Mouse (Mus musculus) thymus, adult 2 months (tissue): Measurements from ENCODE around the gene Rpl29. TPM values are rescaled to one million over a fixed set of nuclear protein-coding genes. Genes with fewer than 3 reads are reported as not detected.

Experiments
- DNase-seq: peaks from one replicate; pipeline ENCODE4 v3.0.0; 2021
- H3K27ac ChIP-seq: fragments of 200-500 bp; 2 replicates; pipeline ENCODE4 v1.5.1; 2012; ENCODE audit warnings: low read length, control low read depth; ENCODE audit not compliant: control insufficient read depth, insufficient read depth
- H3K27me3 ChIP-seq: fragments of 200-500 bp; 2 replicates; pipeline ENCODE4 v1.6.1; 2012; ENCODE audit warnings: mild to moderate bottlenecking, low read length, moderate library complexity, mixed read lengths; ENCODE audit not compliant: control insufficient read depth, insufficient read depth
- H3K36me3 ChIP-seq: fragments of 200-500 bp; 2 replicates; pipeline ENCODE4 v1.6.1; 2012; ENCODE audit warnings: mild to moderate bottlenecking, low read length, moderate library complexity; ENCODE audit not compliant: control insufficient read depth, insufficient read depth
- H3K4me1 ChIP-seq: fragments of 200-500 bp; replicated peaks from 2 replicates; pipeline ENCODE4 v1.6.1; 2012; ENCODE audit warnings: low read length; ENCODE audit not compliant: control insufficient read depth, insufficient read depth
- H3K4me3 ChIP-seq: fragments of 200-500 bp; 2 replicates; pipeline ENCODE4 v1.5.1; 2012; ENCODE audit warnings: mild to moderate bottlenecking, low read length, control low read depth, moderate library complexity; ENCODE audit not compliant: control insufficient read depth, insufficient read depth
- CTCF ChIP-seq: fragments of 200-500 bp; IDR thresholded peaks from 2 replicates; pipeline ENCODE4 v1.5.1; 2012; ENCODE audit warnings: mild to moderate bottlenecking, control low read depth, low read length, moderate library complexity, borderline replicate concordance; ENCODE audit not compliant: control insufficient read depth, poor library complexity, insufficient read depth; ENCODE audit errors: extremely low read depth
- POLR2A ChIP-seq: fragments of 200-500 bp; IDR thresholded peaks from 2 replicates; pipeline ENCODE4 v1.6.1; 2012; ENCODE audit warnings: mild to moderate bottlenecking, low read length, control low read depth, moderate library complexity; ENCODE audit not compliant: control insufficient read depth, poor library complexity, insufficient read depth; ENCODE audit errors: extremely low read depth
- WGBS: fragments of 180-500 bp; shearing (Covaris S2); methylation state at CpG from one replicate; pipeline ENCODE4 v1.1.7; 2018; 5-methylcytosine and 5-hydroxymethylcytosine counted together
- polyA plus RNA-seq: library from polyadenylated mRNA; depleted of rRNA; stranded (reverse); fragments of >200 nt; gene quantifications from 2 replicates; pipeline ENCODE4 v1.2.3, GENCODE M21; 2012

Gene Rpl29
- polyA plus RNA-seq, 1 experiment, result 524 TPM

GRCm38 (mm10) chr9:106475046-106475445, 45.8 kb downstream of the Rpl29 start:
- peak; percentile 32 for DNase-seq
- no peaks in the 10 kb centered on the region for H3K36me3 ChIP-seq
- no peaks in the 10 kb centered on the region for H3K27me3 ChIP-seq
- WGBS, result 78% methylated on average over 7 of the region's 7 CpGs
- H3K4me1 ChIP-seq, result peaks cover 31% of the 10 kb centered on the region
- no peak overlapping the region for H3K27ac ChIP-seq
- no peak overlapping the region for H3K4me3 ChIP-seq
- TF ChIP-seq POLR2A, result no peak
- no peak for TF ChIP-seq CTCF

GRCm38 (mm10) chr9:106475663-106476001, 46.4 kb downstream of the Rpl29 start, which contains the start of gene Rrp9:
TSS of gene Rrp9 (plus strand) at chr9:106475963.
- H3K27me3 ChIP-seq, result no peaks in the 10 kb centered on the region
- 29% methylated on average over 10 of the region's 10 CpGs for WGBS
- peak within 1 kb of the TSS; percentile 46 for H3K4me3 ChIP-seq
- peak within 1 kb of the TSS; percentile 66 for H3K27ac ChIP-seq
- no peak for TF ChIP-seq POLR2A
- no peak for TF ChIP-seq CTCF
- peaks cover 31% of the 10 kb centered on the region for H3K4me1 ChIP-seq
- no peak for DNase-seq
- H3K36me3 ChIP-seq, result no peaks in the 10 kb centered on the region

GRCm38 (mm10) chr9:106476002-106476923, 47.0 kb downstream of the Rpl29 start:
- no peaks in the 10 kb centered on the region for H3K36me3 ChIP-seq
- WGBS, result 12% methylated on average over 16 of the region's 16 CpGs
- no peaks in the 10 kb centered on the region for H3K27me3 ChIP-seq
- DNase-seq, result peak; percentile 79
- TF ChIP-seq POLR2A (no peak), CTCF (no peak)
- H3K4me1 ChIP-seq, result peaks cover 31% of the 10 kb centered on the region
- peak overlapping the region; percentile 66 for H3K27ac ChIP-seq
- H3K4me3 ChIP-seq, result peak overlapping the region; percentile 46

- Histone ChIP-seq H3K4me1 (peaks cover 31% of the 10 kb centered on the region), H3K4me3 (peak within 1 kb of the TSS; percentile 53), H3K27ac (peak within 1 kb of the TSS; percentile 66), H3K36me3 (no peaks in the 10 kb centered on the region), H3K27me3 (no peaks in the 10 kb centered on the region)
- DNase-seq, result peak; percentile 97
- WGBS, result under 1% methylated on average over 41 of the region's 41 CpGs
- peak; percentile 97 for TF ChIP-seq CTCF
- peak; percentile 61 for TF ChIP-seq POLR2A
Measured at GRCm38 (mm10) chr9:106476924-106477484, 47.8 kb downstream of the Rpl29 start, which contains the start of gene Parp3. TSS of gene Parp3 (minus strand) at chr9:106476949.

GRCm38 (mm10) chr9:106477649-106478048, 48.4 kb downstream of the Rpl29 start:
- Histone ChIP-seq H3K36me3 (no peaks in the 10 kb centered on the region), H3K4me3 (peak overlapping the region; percentile 53), H3K27ac (no peak overlapping the region), H3K27me3 (no peaks in the 10 kb centered on the region), H3K4me1 (peaks cover 31% of the 10 kb centered on the region)
- TF ChIP-seq POLR2A (no peak), CTCF (no peak)
- DNase-seq, result no peak
- 2% methylated on average over 16 of the region's 16 CpGs for WGBS

- no peak for TF ChIP-seq POLR2A
- no peak for TF ChIP-seq CTCF
- peak overlapping the region; percentile 53; the same call in 1 of the 2 replicates for H3K4me3 ChIP-seq
- WGBS, result 80% methylated on average over 9 of the region's 9 CpGs
- H3K27me3 ChIP-seq, result no peaks in the 10 kb centered on the region
- no peak for DNase-seq
- H3K27ac ChIP-seq, result no peak overlapping the region
- H3K4me1 ChIP-seq, result peaks cover 31% of the 10 kb centered on the region
- H3K36me3 ChIP-seq, result no peaks in the 10 kb centered on the region
Measured at GRCm38 (mm10) chr9:106478101-106478500, 48.8 kb downstream of the Rpl29 start.
